Mouse (Mus musculus): ENCODE measurements around the gene Gm9573. TPM values are rescaled to one million over a fixed set of nuclear protein-coding genes. Genes with fewer than 3 reads are reported as not detected.

Gene Gm9573
- not detected in 2 replicates for polyA plus RNA-seq (2011; ENCODE audit: insufficient read length, low read depth, missing spikeins)

- no peak within 1 kb of the TSS for H3K4me3 ChIP-seq (ENCODE audit: insufficient read depth, low read length)
- H3K27ac ChIP-seq (ENCODE audit: insufficient read depth, low read length), result no peak within 1 kb of the TSS
- TF ChIP-seq POLR2A (IDR thresholded peaks at IDR 0.05; ENCODE audit: low read depth, low read length) (no peak), CTCF (IDR thresholded peaks at IDR 0.05; ENCODE audit: borderline replicate concordance, insufficient read depth, low read length) (no peak)
- no peaks in the 10 kb centered on the region for H3K4me1 ChIP-seq (ENCODE audit: control insufficient read depth, insufficient read depth, low read length)
Observed at GRCm38 (mm10) chr17:35626537-35626936, at the start of gene Gm9573. Gene Gm9573 (minus strand): TSS chr17:35626637.

- no peak within 1 kb of the TSS for H3K27ac ChIP-seq (ENCODE audit: insufficient read depth, low read length)
Observed at GRCm38 (mm10) chr17:35673416-35674035, 47.1 kb upstream of the Gm9573 start, which contains the start of gene Gtf2h4. Gene Gtf2h4 (minus strand): TSS chr17:35673739.

GRCm38 (mm10) chr17:35672527-35672926, 46.1 kb upstream of the Gm9573 start:
- H3K4me3 ChIP-seq (ENCODE audit: insufficient read depth, low read length), result 0 out of 2 replicates have a peak overlapping the region, but pooled peaks have one; percentile 100
- H3K4me1 ChIP-seq (ENCODE audit: control insufficient read depth, insufficient read depth, low read length), result no peaks in the 10 kb centered on the region; the same call in 1 of the 2 replicates
- TF ChIP-seq CTCF (IDR thresholded peaks at IDR 0.05; ENCODE audit: borderline replicate concordance, insufficient read depth, low read length), result no peak
- no peak; the same call in 1 of the 2 replicates for TF ChIP-seq POLR2A (IDR thresholded peaks at IDR 0.05; ENCODE audit: low read depth, low read length)
- no peak overlapping the region for H3K27ac ChIP-seq (ENCODE audit: insufficient read depth, low read length)

More at GRCm38 (mm10) chr17:35673416-35674035, 47.1 kb upstream of the Gm9573 start, which contains the start of gene Gtf2h4:
- H3K4me3 ChIP-seq (ENCODE audit: insufficient read depth, low read length), result peak within 1 kb of the TSS; percentile 100
- no peaks in the 10 kb centered on the region; the same call in 1 of the 2 replicates for H3K4me1 ChIP-seq (ENCODE audit: control insufficient read depth, insufficient read depth, low read length)
- TF ChIP-seq POLR2A (IDR thresholded peaks at IDR 0.05; ENCODE audit: low read depth, low read length) (peak; percentile 55; the same call in 1 of the 2 replicates), CTCF (IDR thresholded peaks at IDR 0.05; ENCODE audit: borderline replicate concordance, insufficient read depth, low read length) (no peak)

GRCm38 (mm10) chr17:35671846-35672245, 45.4 kb upstream of the Gm9573 start:
- no peak overlapping the region for H3K4me3 ChIP-seq (ENCODE audit: insufficient read depth, low read length)
- no peak overlapping the region for H3K27ac ChIP-seq (ENCODE audit: insufficient read depth, low read length)
- H3K4me1 ChIP-seq (ENCODE audit: control insufficient read depth, insufficient read depth, low read length), result no peaks in the 10 kb centered on the region; the same call in 1 of the 2 replicates
- TF ChIP-seq POLR2A (IDR thresholded peaks at IDR 0.05; ENCODE audit: low read depth, low read length) (no peak), CTCF (IDR thresholded peaks at IDR 0.05; ENCODE audit: borderline replicate concordance, insufficient read depth, low read length) (no peak)

- TF ChIP-seq POLR2A (IDR thresholded peaks at IDR 0.05; ENCODE audit: low read depth, low read length) (no peak), CTCF (IDR thresholded peaks at IDR 0.05; ENCODE audit: borderline replicate concordance, insufficient read depth, low read length) (no peak)
- Histone ChIP-seq H3K4me3 (ENCODE audit: insufficient read depth, low read length) (no peak overlapping the region), H3K4me1 (ENCODE audit: control insufficient read depth, insufficient read depth, low read length) (no peaks in the 10 kb centered on the region; the same call in 1 of the 2 replicates), H3K27ac (ENCODE audit: insufficient read depth, low read length) (no peak overlapping the region)
Observed at GRCm38 (mm10) chr17:35669731-35670130, 43.3 kb upstream of the Gm9573 start.

GRCm38 (mm10) chr17:35667334-35668065, 41.1 kb upstream of the Gm9573 start, which contains the start of gene Vars2:
Gene Vars2 (minus strand): TSS chr17:35667592.
- TF ChIP-seq CTCF (IDR thresholded peaks at IDR 0.05; ENCODE audit: borderline replicate concordance, insufficient read depth, low read length), result no peak
- TF ChIP-seq POLR2A (IDR thresholded peaks at IDR 0.05; ENCODE audit: low read depth, low read length), result peak; percentile 76
- peak within 1 kb of the TSS; percentile 60 for H3K4me3 ChIP-seq (ENCODE audit: insufficient read depth, low read length)
- no peaks in the 10 kb centered on the region for H3K4me1 ChIP-seq (ENCODE audit: control insufficient read depth, insufficient read depth, low read length)
- H3K27ac ChIP-seq (ENCODE audit: insufficient read depth, low read length), result peak within 1 kb of the TSS; percentile 60

DNA sequence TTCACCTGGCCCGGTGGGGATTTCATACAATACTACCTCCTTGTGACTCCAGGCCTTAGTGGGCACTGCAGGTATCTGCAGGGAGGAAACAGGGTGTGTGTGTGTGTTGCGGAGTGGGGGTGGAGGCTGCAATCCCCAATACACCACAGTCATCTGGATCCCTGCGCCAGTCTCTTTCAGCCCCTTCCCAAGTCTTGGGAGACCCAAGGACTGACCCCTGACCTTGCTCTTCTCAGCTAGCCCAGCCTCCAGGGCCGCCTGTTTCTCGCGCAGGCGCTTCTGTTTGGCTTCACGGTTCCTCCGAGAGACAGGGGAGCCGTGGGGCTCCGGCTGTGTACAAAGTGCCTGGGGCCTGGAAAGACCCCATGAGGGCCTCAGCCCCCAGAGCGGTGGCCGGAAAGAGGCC, 40.4 kb upstream of the Gm9573 start:
- TF ChIP-seq CTCF (IDR thresholded peaks at IDR 0.05; ENCODE audit: borderline replicate concordance, insufficient read depth, low read length) (no peak), POLR2A (IDR thresholded peaks at IDR 0.05; ENCODE audit: low read depth, low read length) (no peak)
- H3K27ac ChIP-seq (ENCODE audit: insufficient read depth, low read length), result peak overlapping the region; percentile 39
- H3K4me1 ChIP-seq (ENCODE audit: control insufficient read depth, insufficient read depth, low read length), result no peaks in the 10 kb centered on the region
- H3K4me3 ChIP-seq (ENCODE audit: insufficient read depth, low read length), result peak overlapping the region; percentile 60

DNA sequence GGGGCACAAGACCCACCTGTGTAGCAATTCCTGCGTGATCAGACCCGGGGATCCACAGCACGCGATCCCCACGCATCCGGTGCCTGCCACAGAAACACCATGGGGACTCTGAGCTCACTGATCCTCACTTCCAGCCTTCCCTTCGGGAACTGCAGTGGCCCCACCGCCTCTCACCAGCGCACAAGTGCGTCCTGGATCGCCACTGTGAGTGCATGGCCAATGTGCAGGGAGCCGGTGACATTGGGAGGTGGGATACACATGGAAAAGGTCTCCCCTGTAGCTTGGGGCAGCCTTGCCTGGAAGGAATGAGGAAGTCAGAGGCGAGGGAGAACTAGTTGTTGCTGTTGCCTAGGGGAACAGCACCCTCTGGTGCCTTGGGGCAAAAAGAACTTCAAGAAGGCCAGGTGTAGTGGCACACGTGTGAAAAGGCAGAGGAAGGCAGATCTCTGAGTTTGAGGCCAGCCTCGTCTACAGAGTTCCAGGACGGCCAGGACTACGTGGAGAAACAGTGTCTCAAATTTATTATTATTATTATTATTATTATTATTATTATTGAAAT, 39.6 kb upstream of the Gm9573 start:
- Histone ChIP-seq H3K4me1 (ENCODE audit: control insufficient read depth, insufficient read depth, low read length) (no peaks in the 10 kb centered on the region), H3K27ac (ENCODE audit: insufficient read depth, low read length) (no peak overlapping the region), H3K4me3 (ENCODE audit: insufficient read depth, low read length) (no peak overlapping the region)
- TF ChIP-seq CTCF (IDR thresholded peaks at IDR 0.05; ENCODE audit: borderline replicate concordance, insufficient read depth, low read length) (peak; percentile 77; the same call in 1 of the 2 replicates), POLR2A (IDR thresholded peaks at IDR 0.05; ENCODE audit: low read depth, low read length) (no peak)

DNA sequence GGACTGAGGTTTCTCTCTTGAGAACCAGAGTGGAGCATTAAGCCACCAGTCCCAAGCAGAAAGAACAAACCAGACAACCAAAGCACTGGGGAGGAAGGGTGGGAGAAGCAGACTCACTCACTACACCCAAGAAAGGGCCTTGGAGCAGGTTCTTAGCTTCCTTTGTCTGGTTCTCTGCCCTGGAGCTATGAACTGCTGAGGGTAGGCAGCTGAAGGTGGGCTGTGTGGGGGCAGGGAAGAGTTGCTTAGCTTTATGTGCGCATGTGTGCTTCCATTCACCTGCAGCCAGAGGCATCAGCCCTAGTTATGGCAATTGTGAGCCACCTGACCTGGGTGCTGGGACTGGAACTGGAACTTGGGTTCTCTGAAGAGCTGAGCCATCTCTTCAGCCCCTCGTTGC, 26.6 kb upstream of the Gm9573 start:
- Histone ChIP-seq H3K4me1 (ENCODE audit: control insufficient read depth, insufficient read depth, low read length) (0 out of 2 replicates have a peak, but pooled peaks cover 2% of the 10 kb centered on the region), H3K27ac (ENCODE audit: insufficient read depth, low read length) (no peak overlapping the region), H3K4me3 (ENCODE audit: insufficient read depth, low read length) (no peak overlapping the region)
- no peak for TF ChIP-seq POLR2A (IDR thresholded peaks at IDR 0.05; ENCODE audit: low read depth, low read length)
- TF ChIP-seq CTCF (IDR thresholded peaks at IDR 0.05; ENCODE audit: borderline replicate concordance, insufficient read depth, low read length), result no peak

Measured in embryonic fibroblast, embryonic 13.5 days (primary cell).